Mouse (Mus musculus): ENCODE measurements at regions not wholly inside any gene's neighbourhood (a gene's known extent, or its start where the extent isn't known, plus 50 kb on each side); places are given as distances from the start of the nearest gene placed in this dataset.
A peak's percentile ranks its signal among the peaks of the same experiment; 100 is the strongest.

DNA sequence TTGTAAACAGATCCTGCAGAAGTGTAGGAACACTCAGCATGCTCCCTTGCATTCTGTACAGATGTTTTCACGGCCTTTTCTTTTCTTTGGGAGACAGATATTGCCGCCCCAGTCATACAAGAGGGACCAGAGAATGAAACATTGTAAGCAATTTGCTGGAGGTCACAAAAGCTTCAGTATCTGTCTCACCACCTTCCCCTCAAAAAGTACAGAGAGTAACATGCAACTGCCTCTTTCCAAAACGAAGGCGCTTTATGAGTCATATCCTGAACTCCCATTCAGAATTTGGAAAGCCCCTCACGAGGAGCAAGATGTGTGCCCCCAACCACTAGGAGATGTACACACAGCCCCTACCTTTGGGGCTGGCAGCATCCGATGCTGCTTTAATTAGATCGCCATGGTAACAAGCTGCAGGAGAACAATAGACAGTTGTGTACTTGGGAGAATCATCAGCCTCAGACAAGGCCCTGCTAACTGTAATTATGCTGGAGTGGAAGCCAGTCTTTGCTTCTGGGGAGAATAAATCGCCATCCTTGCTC is 328.9 kb downstream of the Fam49a start:
- Histone ChIP-seq H3K36me3 (no peaks in the 10 kb centered on the region), H3K27me3 (ENCODE audit: low read depth, poor library complexity, severe bottlenecking) (no peaks in the 10 kb centered on the region; the same call in 1 of the 2 replicates), H3K4me3 (no peak overlapping the region), H3K27ac (replicated peaks) (peak overlapping the region; percentile 64), H3K9me3 (replicated peaks) (no peaks in the 10 kb centered on the region), H3K4me1 (peaks cover 10% of the 10 kb centered on the region)
- no peak for DNase-seq (ENCODE audit: low spot score)
- WGBS: 65% methylated on average over 8 of the region's 8 CpGs

DNA sequence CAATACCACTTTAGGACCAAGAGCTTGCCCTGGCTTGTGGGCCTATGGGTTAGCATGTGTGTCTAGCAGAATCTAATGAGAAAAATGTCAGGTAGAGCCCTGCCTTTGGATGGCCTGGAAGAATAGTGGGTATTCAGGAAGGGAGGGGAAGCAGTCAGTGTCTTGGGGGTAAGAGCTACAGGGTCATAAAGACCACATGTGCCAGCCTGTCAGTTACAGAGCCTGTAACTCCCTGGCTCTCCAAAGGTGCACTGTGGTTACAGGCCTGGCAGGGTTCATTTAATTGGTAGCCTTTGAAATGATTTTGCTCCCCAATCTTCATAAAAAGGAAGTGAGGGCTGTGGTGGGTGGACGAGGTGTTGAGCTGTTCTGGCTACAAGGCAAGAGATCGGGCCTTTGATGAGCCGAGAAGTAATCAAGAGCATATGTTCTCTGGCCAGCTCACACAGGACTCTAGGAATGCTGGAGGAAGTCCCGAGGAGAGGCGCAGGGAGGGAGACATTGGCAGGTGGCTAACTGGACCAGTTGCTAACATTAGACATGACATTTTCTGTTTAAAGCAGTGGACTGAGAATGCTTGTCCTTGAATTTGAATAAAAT is 326.9 kb downstream of the Fam49a start:
- H3K9me3 ChIP-seq (replicated peaks): no peaks in the 10 kb centered on the region
- no peak for DNase-seq (ENCODE audit: low spot score)
- no peaks in the 10 kb centered on the region for H3K36me3 ChIP-seq
- 78% methylated on average over 5 of the region's 5 CpGs for WGBS
- H3K4me1 ChIP-seq: peaks cover 10% of the 10 kb centered on the region
- H3K4me3 ChIP-seq: no peak overlapping the region
- H3K27me3 ChIP-seq (ENCODE audit: low read depth, poor library complexity, severe bottlenecking): no peaks in the 10 kb centered on the region; the same call in 1 of the 2 replicates
- H3K27ac ChIP-seq (replicated peaks): no peak overlapping the region

DNA sequence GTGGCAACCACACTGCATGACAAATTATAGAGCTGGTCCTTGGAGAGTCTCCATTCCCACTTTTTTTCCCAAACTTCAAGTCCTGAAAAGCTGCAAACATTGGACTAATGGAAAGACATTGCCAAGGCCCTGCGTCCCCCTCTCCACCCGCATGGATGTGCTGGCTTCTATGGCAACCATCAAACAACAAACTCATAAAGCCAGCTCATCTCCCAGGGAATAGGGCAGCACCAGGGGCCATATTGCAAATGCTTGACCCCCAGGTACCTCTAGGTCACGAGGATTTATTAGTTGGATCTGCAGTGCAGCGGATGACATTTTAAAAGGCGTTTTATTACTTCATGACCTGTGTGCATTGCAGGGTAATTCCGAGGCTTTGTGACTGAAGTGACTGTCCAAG is 324.5 kb downstream of the Fam49a start:
- Histone ChIP-seq H3K4me3 (no peak overlapping the region), H3K4me1 (peaks cover 23% of the 10 kb centered on the region), H3K36me3 (no peaks in the 10 kb centered on the region), H3K9me3 (replicated peaks) (no peaks in the 10 kb centered on the region), H3K27ac (replicated peaks) (0 out of 2 replicates have a peak overlapping the region, but pooled peaks have one; percentile 4), H3K27me3 (ENCODE audit: low read depth, poor library complexity, severe bottlenecking) (peaks cover 6% of the 10 kb centered on the region)
- DNase-seq (ENCODE audit: low spot score): no peak
- 87% methylated on average over 6 of the region's 6 CpGs for WGBS

DNA sequence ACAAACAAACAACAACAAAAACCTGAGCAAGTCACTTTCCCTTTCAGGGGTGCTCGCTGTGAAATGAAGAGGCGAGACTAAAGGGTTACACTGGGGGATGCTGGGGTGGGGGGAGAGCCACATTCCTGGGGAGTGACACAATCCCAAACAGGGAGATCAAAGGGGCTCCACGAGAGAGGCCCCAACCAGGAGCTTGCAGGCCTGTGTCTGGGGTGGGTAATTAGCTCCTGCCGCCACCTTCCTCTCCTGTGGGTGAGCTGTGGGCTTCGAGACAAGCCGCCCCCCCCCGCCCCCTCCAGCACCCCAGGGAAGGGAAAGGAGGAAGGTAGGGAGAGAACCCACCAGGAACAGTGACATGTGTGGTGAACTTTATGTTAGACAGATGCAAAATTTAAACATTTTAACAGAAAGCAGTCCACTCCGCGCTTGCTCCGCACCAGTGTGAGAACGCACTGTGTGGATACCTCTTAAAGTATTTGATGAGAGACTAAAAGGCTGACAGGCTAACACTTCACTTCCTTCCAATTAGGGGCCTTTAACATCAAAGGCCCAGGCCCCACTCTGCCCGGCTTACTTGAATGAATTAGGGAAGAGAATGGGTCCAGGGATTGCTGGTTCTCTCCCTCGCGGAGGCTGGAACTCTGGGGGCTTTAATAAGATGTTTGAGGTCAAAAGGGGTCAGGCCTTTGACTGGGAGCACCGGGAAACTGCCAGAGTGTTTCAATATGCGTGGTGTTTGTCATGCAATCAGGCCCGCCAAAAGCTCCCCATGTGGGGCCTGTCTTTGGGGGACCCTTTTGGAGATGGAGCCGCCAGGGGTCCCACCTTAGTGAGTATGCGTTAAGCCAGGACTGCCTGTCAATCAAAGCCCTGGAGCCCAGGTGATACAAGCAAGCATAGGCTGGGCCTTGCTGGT is 319.6 kb downstream of the Fam49a start:
- Histone ChIP-seq H3K36me3 (no peaks in the 10 kb centered on the region), H3K4me1 (peaks cover 54% of the 10 kb centered on the region), H3K4me3 (peak overlapping the region; percentile 31), H3K27ac (replicated peaks) (peak overlapping the region; percentile 85), H3K27me3 (ENCODE audit: low read depth, poor library complexity, severe bottlenecking) (peaks cover 6% of the 10 kb centered on the region), H3K9me3 (replicated peaks) (no peaks in the 10 kb centered on the region)
- peak; percentile 79 for DNase-seq (ENCODE audit: low spot score)
- WGBS: 2% methylated on average over 19 of the region's 19 CpGs

DNA sequence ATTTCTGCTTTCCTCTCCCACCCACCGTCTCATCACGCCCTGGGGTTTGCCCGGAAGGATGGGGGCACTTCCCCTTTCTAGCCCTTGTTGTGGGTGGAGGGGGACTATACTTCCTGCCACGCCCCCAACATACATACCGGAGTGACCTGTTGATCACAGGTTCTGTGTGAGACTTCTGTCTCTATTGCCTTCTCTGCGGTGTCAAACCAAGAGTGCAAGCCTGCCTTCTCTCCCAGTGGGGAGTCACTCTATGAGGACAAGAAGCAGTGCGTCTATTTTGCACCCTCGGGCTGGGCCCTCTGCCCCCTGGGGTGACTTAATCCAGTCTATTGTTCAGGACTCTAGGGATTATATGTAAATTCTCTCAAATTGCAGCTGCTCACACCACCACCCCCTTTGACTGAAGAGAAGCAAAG is 318.8 kb downstream of the Fam49a start:
- Histone ChIP-seq H3K36me3 (no peaks in the 10 kb centered on the region), H3K27me3 (ENCODE audit: low read depth, poor library complexity, severe bottlenecking) (peaks cover 6% of the 10 kb centered on the region; the same call in 1 of the 2 replicates), H3K4me3 (peak overlapping the region; percentile 31), H3K27ac (replicated peaks) (peak overlapping the region; percentile 85), H3K4me1 (peaks cover 54% of the 10 kb centered on the region), H3K9me3 (replicated peaks) (no peaks in the 10 kb centered on the region)
- peak; percentile 66 for DNase-seq (ENCODE audit: low spot score)
- WGBS: under 1% methylated on average over 8 of the region's 8 CpGs

DNA sequence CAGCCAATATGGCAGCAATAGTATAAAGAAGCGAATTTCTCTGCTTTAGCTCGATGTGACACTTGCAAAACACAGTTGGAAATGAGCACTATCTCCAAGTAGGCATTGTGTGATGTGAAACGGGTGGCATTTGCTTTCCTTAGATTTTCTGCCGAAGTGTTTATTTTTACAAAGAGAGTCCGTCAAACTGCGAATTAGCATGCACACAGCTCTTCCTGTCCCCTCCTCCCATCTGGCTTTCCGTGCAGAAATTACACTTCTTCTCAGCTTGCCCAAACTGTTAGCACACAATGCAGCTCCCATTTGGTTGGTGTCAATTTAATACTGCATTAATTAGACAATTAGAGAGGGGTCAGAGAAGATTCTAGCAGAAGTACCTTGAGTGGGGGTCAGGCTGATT is 316.3 kb downstream of the Fam49a start:
- Histone ChIP-seq H3K9me3 (replicated peaks) (no peaks in the 10 kb centered on the region), H3K27ac (replicated peaks) (peak overlapping the region; percentile 2; the same call in 1 of the 2 replicates), H3K36me3 (no peaks in the 10 kb centered on the region), H3K4me1 (peaks cover 54% of the 10 kb centered on the region), H3K27me3 (ENCODE audit: low read depth, poor library complexity, severe bottlenecking) (peaks cover 1% of the 10 kb centered on the region; the same call in 1 of the 2 replicates), H3K4me3 (no peak overlapping the region)
- 73% methylated on average over 7 of the region's 7 CpGs for WGBS
- DNase-seq (ENCODE audit: low spot score): no peak

DNA sequence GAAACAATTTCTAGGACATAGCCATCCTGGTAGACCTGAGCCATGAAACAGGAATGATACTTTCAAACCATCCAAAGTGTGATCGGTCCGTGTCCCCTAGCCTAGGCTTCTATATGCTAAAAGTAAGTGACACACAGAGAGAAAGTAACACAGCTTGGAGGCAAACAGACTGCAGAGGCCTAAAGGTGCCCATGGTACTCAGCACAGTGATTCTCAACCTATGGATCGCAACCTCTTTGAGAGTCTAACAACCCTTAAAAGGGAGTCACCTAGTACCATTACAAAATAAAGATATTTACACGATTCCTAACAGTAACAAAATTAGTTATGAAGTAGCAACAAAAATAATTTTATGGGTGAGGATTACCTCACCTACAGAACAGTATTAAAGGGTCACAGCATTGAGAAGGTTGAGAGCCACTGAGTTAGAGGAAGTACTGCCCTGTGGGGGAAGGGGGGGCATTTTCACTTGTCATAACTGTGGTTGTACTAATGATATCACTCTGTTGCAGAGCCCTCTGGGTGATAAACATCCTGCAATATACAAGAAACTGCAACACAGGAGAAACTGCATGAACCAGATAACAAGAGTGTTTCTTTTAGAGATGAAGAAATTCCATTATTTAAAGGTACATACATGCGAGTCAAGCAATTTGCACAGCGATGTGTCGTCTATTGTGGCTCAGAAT is 308.8 kb downstream of the Fam49a start:
- peaks cover under 1% of the 10 kb centered on the region; the same call in 1 of the 2 replicates for H3K4me1 ChIP-seq
- no peaks in the 10 kb centered on the region for H3K9me3 ChIP-seq (replicated peaks)
- H3K36me3 ChIP-seq: no peaks in the 10 kb centered on the region
- 94% methylated on average over 7 of the region's 7 CpGs for WGBS
- DNase-seq (ENCODE audit: low spot score): no peak
- no peaks in the 10 kb centered on the region for H3K27me3 ChIP-seq (ENCODE audit: low read depth, poor library complexity, severe bottlenecking)
- H3K4me3 ChIP-seq: no peak overlapping the region
- H3K27ac ChIP-seq (replicated peaks): no peak overlapping the region

DNA sequence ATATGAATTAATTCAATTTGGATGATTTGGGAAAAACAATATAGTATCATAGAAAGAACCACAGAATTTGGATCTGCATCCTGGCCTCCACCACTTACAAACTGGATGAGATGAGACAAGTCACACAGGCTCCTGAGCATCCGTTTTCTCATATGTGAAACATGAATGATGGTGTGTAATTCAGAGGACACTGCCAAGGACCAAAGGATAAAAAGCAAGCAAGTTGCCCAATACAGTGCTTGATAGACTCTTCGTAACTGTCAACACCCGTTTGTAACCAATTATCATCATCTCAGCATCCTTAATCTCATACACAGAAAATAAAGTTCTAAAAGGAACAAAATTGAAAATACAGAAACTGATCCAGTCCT is 305.8 kb downstream of the Fam49a start:
- Histone ChIP-seq H3K27me3 (ENCODE audit: low read depth, poor library complexity, severe bottlenecking) (no peaks in the 10 kb centered on the region), H3K9me3 (replicated peaks) (no peaks in the 10 kb centered on the region), H3K4me1 (peaks cover 3% of the 10 kb centered on the region; the same call in 1 of the 2 replicates), H3K4me3 (no peak overlapping the region), H3K36me3 (no peaks in the 10 kb centered on the region), H3K27ac (replicated peaks) (no peak overlapping the region)
- WGBS: 93% methylated on average over 3 of the region's 3 CpGs
- DNase-seq (ENCODE audit: low spot score): no peak

DNA sequence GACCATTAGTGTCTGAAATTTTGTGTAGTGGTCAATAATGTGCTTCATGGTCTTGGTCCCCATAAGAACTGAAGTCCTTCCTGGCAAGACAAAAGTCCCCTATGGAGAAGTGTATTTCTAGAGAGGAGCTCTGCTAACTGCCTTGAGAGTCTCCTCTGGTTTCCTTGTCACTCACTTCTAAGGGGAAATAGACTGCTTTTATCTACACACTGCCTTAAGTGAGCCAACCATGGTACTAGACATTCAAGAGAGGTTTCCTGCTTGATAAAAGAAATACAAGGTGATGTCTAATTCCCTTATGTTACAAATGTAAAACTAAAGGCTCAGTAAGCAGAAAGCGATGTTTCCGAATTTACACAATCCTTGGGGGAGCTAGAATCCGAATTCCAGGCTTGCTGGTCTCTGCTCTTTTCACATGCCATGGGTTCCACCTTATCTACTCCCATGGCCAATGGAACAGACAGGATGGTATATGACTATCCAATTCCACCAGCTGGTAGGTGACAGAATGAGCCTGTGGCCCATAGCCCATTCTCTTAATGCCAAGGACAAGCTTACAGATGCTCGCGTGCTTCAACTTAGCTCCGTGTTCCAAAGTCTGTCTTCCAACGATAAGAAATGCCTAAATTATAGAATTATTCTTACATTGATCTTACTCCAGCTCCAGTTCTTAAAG is 305.3 kb downstream of the Fam49a start:
- H3K27ac ChIP-seq (replicated peaks): no peak overlapping the region
- no peaks in the 10 kb centered on the region for H3K9me3 ChIP-seq (replicated peaks)
- no peaks in the 10 kb centered on the region for H3K36me3 ChIP-seq
- no peak for DNase-seq (ENCODE audit: low spot score)
- no peaks in the 10 kb centered on the region for H3K27me3 ChIP-seq (ENCODE audit: low read depth, poor library complexity, severe bottlenecking)
- 95% methylated on average over 7 of the region's 7 CpGs for WGBS
- H3K4me3 ChIP-seq: no peak overlapping the region
- peaks cover 3% of the 10 kb centered on the region; the same call in 1 of the 2 replicates for H3K4me1 ChIP-seq

DNA sequence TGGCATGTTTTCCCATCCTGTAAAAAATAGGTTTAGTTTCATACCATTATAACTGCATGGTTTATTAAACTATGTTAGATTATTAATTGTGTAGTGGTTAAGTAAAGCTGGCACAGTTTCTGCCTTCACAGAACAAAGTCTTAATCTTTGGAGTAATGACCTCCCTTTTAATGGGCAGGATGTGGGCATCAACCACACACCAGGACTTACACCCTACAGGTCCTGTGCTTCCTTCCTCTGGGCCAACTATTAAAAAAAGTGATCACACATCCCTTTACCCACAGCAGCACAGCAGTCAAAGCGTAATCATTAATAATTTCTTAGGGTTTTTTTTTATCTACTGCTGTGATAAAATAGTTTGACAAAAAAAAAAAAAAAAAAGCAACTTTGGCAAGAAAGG is 300.3 kb downstream of the Fam49a start:
- WGBS: 89% methylated on average over 1 of the region's 1 CpGs
- Histone ChIP-seq H3K9me3 (replicated peaks) (no peaks in the 10 kb centered on the region), H3K36me3 (no peaks in the 10 kb centered on the region), H3K4me3 (no peak overlapping the region), H3K27me3 (ENCODE audit: low read depth, poor library complexity, severe bottlenecking) (no peaks in the 10 kb centered on the region), H3K4me1 (peaks cover 3% of the 10 kb centered on the region; the same call in 1 of the 2 replicates), H3K27ac (replicated peaks) (no peak overlapping the region)
- no peak for DNase-seq (ENCODE audit: low spot score)

DNA sequence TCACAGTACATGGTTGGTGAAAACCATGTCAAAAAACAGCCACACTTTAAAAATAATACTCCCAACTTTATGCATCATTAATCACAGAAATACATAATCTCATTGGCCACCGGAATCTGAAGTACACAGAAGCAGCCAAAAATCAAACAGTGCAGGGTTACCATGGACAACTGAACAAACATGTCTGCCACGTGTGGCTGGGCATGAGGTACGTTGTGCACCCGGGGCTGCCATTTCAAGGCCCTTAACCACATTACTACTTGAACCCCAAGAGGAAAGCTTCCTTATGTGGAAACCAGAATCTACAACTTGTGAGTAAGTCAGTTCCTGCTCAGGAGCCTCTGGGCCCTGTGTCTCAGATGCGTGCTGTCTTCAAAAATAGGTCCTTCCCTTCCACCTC is 289.9 kb downstream of the Fam49a start:
- Histone ChIP-seq H3K27ac (replicated peaks) (no peak overlapping the region), H3K27me3 (ENCODE audit: low read depth, poor library complexity, severe bottlenecking) (no peaks in the 10 kb centered on the region), H3K4me3 (no peak overlapping the region), H3K4me1 (no peaks in the 10 kb centered on the region), H3K9me3 (replicated peaks) (no peaks in the 10 kb centered on the region), H3K36me3 (no peaks in the 10 kb centered on the region)
- 89% methylated on average over 5 of the region's 5 CpGs for WGBS
- no peak for DNase-seq (ENCODE audit: low spot score)

DNA sequence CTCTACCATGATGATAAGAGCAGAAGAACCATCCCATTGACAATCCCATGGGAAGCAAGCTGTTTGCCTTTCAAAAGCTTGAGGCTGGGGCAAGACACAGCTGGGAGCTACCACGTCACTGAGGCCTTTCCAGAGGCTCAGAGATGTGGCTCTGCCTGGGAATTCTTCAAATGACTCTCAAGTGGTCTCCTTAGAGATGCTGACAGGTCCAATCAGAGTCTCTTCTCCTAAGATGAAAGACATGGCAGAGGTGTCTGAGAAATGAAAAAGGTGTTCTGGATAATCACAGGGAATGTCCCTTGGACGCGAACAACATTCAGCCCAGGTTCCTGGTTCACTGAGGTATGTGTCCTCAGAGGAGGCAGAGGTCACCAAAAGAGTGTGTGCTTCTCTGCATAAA is 287.7 kb downstream of the Fam49a start:
- 84% methylated on average over 3 of the region's 3 CpGs for WGBS
- Histone ChIP-seq H3K4me3 (no peak overlapping the region), H3K4me1 (no peaks in the 10 kb centered on the region), H3K36me3 (no peaks in the 10 kb centered on the region), H3K9me3 (replicated peaks) (no peaks in the 10 kb centered on the region), H3K27me3 (ENCODE audit: low read depth, poor library complexity, severe bottlenecking) (no peaks in the 10 kb centered on the region), H3K27ac (replicated peaks) (no peak overlapping the region)
- DNase-seq (ENCODE audit: low spot score): no peak

All from midbrain, embryonic 10.5 days (tissue).